Mouse (Mus musculus) forebrain, embryonic 10.5 days (tissue): ENCODE measurements around the gene L1td1. TPM values are rescaled to one million over a fixed set of nuclear protein-coding genes. Genes with fewer than 3 reads are reported as not detected.

Experiments
- polyA plus RNA-seq: library from polyadenylated mRNA; unstranded; fragments of >200 nt; fragmentation: Nextera tagmentation; extraction: Ambion mirVana; gene quantifications from 2 replicates; pipeline ENCODE4 v1.2.1, GENCODE M21; 2016

L1td1 gene
- polyA plus RNA-seq, 1 experiment from 2014 or later = 0.33 TPM

Other genes starting within 250 kb of the L1td1 start
- gene Kank4, start 90.8 kb downstream of the L1td1 start, polyA plus RNA-seq = 1.4 and 1.6 TPM in 2 replicates
- gene I0C0044D17Rik, start 97.1 kb downstream of the L1td1 start, polyA plus RNA-seq = not detected in 2 replicates
- 118 and 119 TPM in 2 replicates for gene Usp1, start 197.1 kb downstream of the L1td1 start, polyA plus RNA-seq